Mouse (Mus musculus) bone marrow, adult 2 months (tissue): ENCODE data around the gene Hmg20b.
A peak's percentile ranks its signal among the peaks of the same experiment; 100 is the strongest.

Source experiments
- CTCF ChIP-seq: fragments of 200-500 bp; IDR thresholded peaks from 2 replicates; pipeline ENCODE4 v1.5.1; 2011; ENCODE audit warnings: low read length, control low read depth; ENCODE audit not compliant: control insufficient read depth, insufficient read depth
- POLR2A ChIP-seq: fragments of 200-500 bp; IDR thresholded peaks from 2 replicates; pipeline ENCODE4 v1.6.1; 2011; ENCODE audit warnings: low read depth, mild to moderate bottlenecking, control low read depth, low read length, borderline replicate concordance; ENCODE audit not compliant: control insufficient read depth

- TF ChIP-seq POLR2A (0 out of 2 replicates have a peak, but pooled peaks have one; percentile 28), CTCF (no peak)
These were observed 51.7 kb downstream of the Hmg20b start for GRCm38 (mm10) chr10:81298369-81299100.
